Mouse (Mus musculus): Measurements from ENCODE around the gene Chtf18. TPM values are rescaled to one million over a fixed set of nuclear protein-coding genes. Genes with fewer than 3 reads are reported as not detected.

The Chtf18 gene
- polyA plus RNA-seq, 1 experiment from 2014 or later: 17.7 TPM

DNA sequence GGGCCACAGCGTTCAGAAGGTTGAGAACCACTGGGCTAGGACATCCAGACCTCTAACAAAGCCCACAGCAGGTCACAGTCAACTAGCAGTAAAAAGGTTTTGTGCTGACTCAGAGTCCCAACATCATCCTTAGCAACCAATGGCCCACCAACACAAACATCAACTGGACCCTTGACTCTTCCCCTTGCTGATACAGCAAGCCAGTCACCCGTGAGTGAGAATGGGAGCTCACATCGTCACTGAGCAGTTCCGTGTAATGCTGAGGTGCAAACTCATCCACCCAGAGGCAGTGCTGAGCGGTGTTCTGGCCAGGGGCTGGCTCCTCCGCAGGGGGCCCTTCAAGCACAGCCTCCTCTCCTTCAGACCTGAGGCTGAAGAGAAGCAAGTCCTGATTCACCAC lies 2.0 kb downstream of the Chtf18 start:
- H3K9ac ChIP-seq (replicated peaks; ENCODE audit: low read length): no peak overlapping the region
- WGBS: 83% methylated on average over 6 of the region's 6 CpGs
- H3K9me3 ChIP-seq (replicated peaks; ENCODE audit: control insufficient read depth, low read length): no peaks in the 10 kb centered on the region
- no peak overlapping the region for H3K27ac ChIP-seq (replicated peaks; ENCODE audit: low read depth, low read length)
- ATAC-seq (replicated peaks; ENCODE audit: insufficient number of reproducible peaks, low FRiP score, low TSS enrichment, low read depth): no peak
- no peaks in the 10 kb centered on the region; the same call in 1 of the 2 replicates for H3K36me3 ChIP-seq (replicated peaks; ENCODE audit: control insufficient read depth, insufficient read depth, low read depth, low read length)
- no peak overlapping the region for H3K4me2 ChIP-seq (ENCODE audit: low read depth, low read length)
- no peak overlapping the region for H3K4me3 ChIP-seq (ENCODE audit: low read depth, low read length)
- no peaks in the 10 kb centered on the region for H3K27me3 ChIP-seq (ENCODE audit: control insufficient read depth, insufficient read depth, low read length)
- DNase-seq (ENCODE audit: low spot score): no peak
- peaks cover 5% of the 10 kb centered on the region for H3K4me1 ChIP-seq (ENCODE audit: control insufficient read depth, insufficient read depth, low read length)

- DNase-seq (ENCODE audit: low spot score) (peak; percentile 15), ATAC-seq (replicated peaks; ENCODE audit: insufficient number of reproducible peaks, low FRiP score, low TSS enrichment, low read depth) (no peak)
- Histone ChIP-seq H3K36me3 (replicated peaks; ENCODE audit: control insufficient read depth, insufficient read depth, low read depth, low read length) (no peaks in the 10 kb centered on the region; the same call in 1 of the 2 replicates), H3K4me2 (ENCODE audit: low read depth, low read length) (no peak overlapping the region), H3K9me3 (replicated peaks; ENCODE audit: control insufficient read depth, low read length) (no peaks in the 10 kb centered on the region), H3K9ac (replicated peaks; ENCODE audit: low read length) (no peak overlapping the region), H3K27ac (replicated peaks; ENCODE audit: low read depth, low read length) (no peak overlapping the region), H3K27me3 (ENCODE audit: control insufficient read depth, insufficient read depth, low read length) (no peaks in the 10 kb centered on the region), H3K4me3 (ENCODE audit: low read depth, low read length) (no peak overlapping the region), H3K4me1 (ENCODE audit: control insufficient read depth, insufficient read depth, low read length) (peaks cover 5% of the 10 kb centered on the region)
- WGBS: 78% methylated on average over 7 of the region's 7 CpGs
Measured at GRCm38 (mm10) chr17:25723919-25724318, 3.3 kb downstream of the Chtf18 start.

GRCm38 (mm10) chr17:25723470-25723869 lies 3.7 kb downstream of the Chtf18 start:
- WGBS: 91% methylated on average over 19 of the region's 19 CpGs
- Histone ChIP-seq H3K4me1 (ENCODE audit: control insufficient read depth, insufficient read depth, low read length) (peaks cover 5% of the 10 kb centered on the region), H3K27me3 (ENCODE audit: control insufficient read depth, insufficient read depth, low read length) (no peaks in the 10 kb centered on the region), H3K4me2 (ENCODE audit: low read depth, low read length) (no peak overlapping the region), H3K4me3 (ENCODE audit: low read depth, low read length) (no peak overlapping the region), H3K9ac (replicated peaks; ENCODE audit: low read length) (no peak overlapping the region), H3K36me3 (replicated peaks; ENCODE audit: control insufficient read depth, insufficient read depth, low read depth, low read length) (no peaks in the 10 kb centered on the region; the same call in 1 of the 2 replicates), H3K27ac (replicated peaks; ENCODE audit: low read depth, low read length) (no peak overlapping the region), H3K9me3 (replicated peaks; ENCODE audit: control insufficient read depth, low read length) (no peaks in the 10 kb centered on the region)
- DNase-seq (ENCODE audit: low spot score) (no peak), ATAC-seq (replicated peaks; ENCODE audit: insufficient number of reproducible peaks, low FRiP score, low TSS enrichment, low read depth) (no peak)

- ATAC-seq (replicated peaks; ENCODE audit: insufficient number of reproducible peaks, low FRiP score, low TSS enrichment, low read depth) (no peak), DNase-seq (ENCODE audit: low spot score) (no peak)
- H3K4me3 ChIP-seq (ENCODE audit: low read depth, low read length): no peak overlapping the region
- H3K4me1 ChIP-seq (ENCODE audit: control insufficient read depth, insufficient read depth, low read length): peaks cover 9% of the 10 kb centered on the region; the same call in 1 of the 2 replicates
- no peak overlapping the region for H3K27ac ChIP-seq (replicated peaks; ENCODE audit: low read depth, low read length)
- peaks cover 3% of the 10 kb centered on the region; the same call in 1 of the 2 replicates for H3K27me3 ChIP-seq (ENCODE audit: control insufficient read depth, insufficient read depth, low read length)
- no peak overlapping the region for H3K4me2 ChIP-seq (ENCODE audit: low read depth, low read length)
- H3K9ac ChIP-seq (replicated peaks; ENCODE audit: low read length): no peak overlapping the region
- no peaks in the 10 kb centered on the region for H3K9me3 ChIP-seq (replicated peaks; ENCODE audit: control insufficient read depth, low read length)
- H3K36me3 ChIP-seq (replicated peaks; ENCODE audit: control insufficient read depth, insufficient read depth, low read depth, low read length): no peaks in the 10 kb centered on the region; the same call in 1 of the 2 replicates
- WGBS: 93% methylated on average over 5 of the region's 5 CpGs
Measured at GRCm38 (mm10) chr17:25721476-25721875, 5.7 kb downstream of the Chtf18 start.

DNA sequence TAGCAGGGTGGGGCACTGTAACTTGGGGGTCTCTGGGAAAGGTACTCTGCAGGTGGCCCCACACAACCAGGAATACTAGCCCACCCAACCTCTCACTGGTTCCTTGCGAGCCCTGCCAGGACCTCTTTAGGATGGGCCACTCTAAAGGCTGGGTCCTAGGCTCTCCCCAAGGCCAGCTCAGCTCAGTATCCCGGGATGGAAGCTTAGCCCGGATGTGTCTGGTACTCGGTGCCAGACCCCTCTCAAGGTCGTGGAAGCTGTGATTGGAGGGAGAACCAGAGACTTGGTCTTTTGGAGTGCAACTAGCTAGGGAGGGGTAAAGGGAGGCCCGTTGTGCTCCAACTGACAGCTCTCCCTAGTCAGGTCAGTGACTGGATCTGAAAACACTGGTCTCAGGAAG lies 9.5 kb downstream of the Chtf18 start:
- Histone ChIP-seq H3K9ac (replicated peaks; ENCODE audit: low read length) (no peak overlapping the region; the same call in none of the 2 replicates), H3K4me2 (ENCODE audit: low read depth, low read length) (peak overlapping the region; percentile 66), H3K27ac (replicated peaks; ENCODE audit: low read depth, low read length) (no peak overlapping the region), H3K4me3 (ENCODE audit: low read depth, low read length) (peak overlapping the region; percentile 24), H3K36me3 (replicated peaks; ENCODE audit: control insufficient read depth, insufficient read depth, low read depth, low read length) (no peaks in the 10 kb centered on the region; the same call in 1 of the 2 replicates), H3K4me1 (ENCODE audit: control insufficient read depth, insufficient read depth, low read length) (peaks cover 6% of the 10 kb centered on the region; the same call in 1 of the 2 replicates), H3K9me3 (replicated peaks; ENCODE audit: control insufficient read depth, low read length) (no peaks in the 10 kb centered on the region), H3K27me3 (ENCODE audit: control insufficient read depth, insufficient read depth, low read length) (peaks cover 4% of the 10 kb centered on the region; the same call in 1 of the 2 replicates)
- DNase-seq (ENCODE audit: low spot score) (no peak), ATAC-seq (replicated peaks; ENCODE audit: insufficient number of reproducible peaks, low FRiP score, low TSS enrichment, low read depth) (no peak)
- WGBS: 10% methylated on average over 6 of the region's 6 CpGs

GRCm38 (mm10) chr17:25716711-25717637 lies 10.2 kb downstream of the Chtf18 start, which contains the start of gene Gng13:
Gng13 (plus strand) TSS chr17:25717171.
- WGBS: 2% methylated on average over 45 of the region's 45 CpGs
- Histone ChIP-seq H3K4me1 (ENCODE audit: control insufficient read depth, insufficient read depth, low read length) (peaks cover 6% of the 10 kb centered on the region; the same call in 1 of the 2 replicates), H3K36me3 (replicated peaks; ENCODE audit: control insufficient read depth, insufficient read depth, low read depth, low read length) (no peaks in the 10 kb centered on the region; the same call in 1 of the 2 replicates), H3K4me2 (ENCODE audit: low read depth, low read length) (peak within 1 kb of the TSS; percentile 66), H3K9me3 (replicated peaks; ENCODE audit: control insufficient read depth, low read length) (no peaks in the 10 kb centered on the region), H3K4me3 (ENCODE audit: low read depth, low read length) (peak within 1 kb of the TSS; percentile 24), H3K27ac (replicated peaks; ENCODE audit: low read depth, low read length) (no peak within 1 kb of the TSS), H3K27me3 (ENCODE audit: control insufficient read depth, insufficient read depth, low read length) (peaks cover 4% of the 10 kb centered on the region; the same call in 1 of the 2 replicates), H3K9ac (replicated peaks; ENCODE audit: low read length) (peak within 1 kb of the TSS; percentile 35)
- ATAC-seq (replicated peaks; ENCODE audit: insufficient number of reproducible peaks, low FRiP score, low TSS enrichment, low read depth): no peak; the same call in 1 of the 2 replicates
- peak; percentile 39 for DNase-seq (ENCODE audit: low spot score)

- no peaks in the 10 kb centered on the region; the same call in 1 of the 2 replicates for H3K36me3 ChIP-seq (replicated peaks; ENCODE audit: control insufficient read depth, insufficient read depth, low read depth, low read length)
- 5% methylated on average over 6 of the region's 6 CpGs for WGBS
- peaks cover 6% of the 10 kb centered on the region; the same call in 1 of the 2 replicates for H3K4me1 ChIP-seq (ENCODE audit: control insufficient read depth, insufficient read depth, low read length)
- no peak overlapping the region for H3K27ac ChIP-seq (replicated peaks; ENCODE audit: low read depth, low read length)
- no peak overlapping the region for H3K4me2 ChIP-seq (ENCODE audit: low read depth, low read length)
- H3K9ac ChIP-seq (replicated peaks; ENCODE audit: low read length): no peak overlapping the region
- no peaks in the 10 kb centered on the region for H3K9me3 ChIP-seq (replicated peaks; ENCODE audit: control insufficient read depth, low read length)
- ATAC-seq (replicated peaks; ENCODE audit: insufficient number of reproducible peaks, low FRiP score, low TSS enrichment, low read depth): no peak
- H3K4me3 ChIP-seq (ENCODE audit: low read depth, low read length): no peak overlapping the region
- peaks cover 4% of the 10 kb centered on the region; the same call in 1 of the 2 replicates for H3K27me3 ChIP-seq (ENCODE audit: control insufficient read depth, insufficient read depth, low read length)
- DNase-seq (ENCODE audit: low spot score): peak; percentile 26
Measured at GRCm38 (mm10) chr17:25716130-25716529, 11.1 kb downstream of the Chtf18 start.

DNA sequence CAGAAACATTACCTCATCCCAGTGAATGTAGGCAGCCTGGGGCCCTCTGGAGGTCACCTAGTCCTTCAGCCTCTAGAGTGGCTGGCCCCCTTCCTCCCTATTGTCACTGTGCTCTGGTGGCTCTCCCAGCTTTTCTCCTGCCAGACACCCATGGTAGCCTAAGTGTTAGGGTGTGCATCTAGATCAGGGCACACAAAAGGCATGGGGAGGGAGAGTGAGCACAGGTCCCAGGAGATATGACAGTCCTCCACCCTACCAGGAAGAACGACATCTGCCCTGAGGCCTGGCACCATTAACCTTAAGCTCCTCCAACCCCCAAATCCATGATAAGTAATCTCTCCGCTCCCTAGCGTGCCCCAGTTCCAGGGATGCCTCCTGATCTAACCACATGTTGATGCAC lies 11.6 kb downstream of the Chtf18 start:
- Histone ChIP-seq H3K4me1 (ENCODE audit: control insufficient read depth, insufficient read depth, low read length) (peaks cover 6% of the 10 kb centered on the region; the same call in 1 of the 2 replicates), H3K4me2 (ENCODE audit: low read depth, low read length) (no peak overlapping the region), H3K27ac (replicated peaks; ENCODE audit: low read depth, low read length) (no peak overlapping the region), H3K4me3 (ENCODE audit: low read depth, low read length) (no peak overlapping the region), H3K27me3 (ENCODE audit: control insufficient read depth, insufficient read depth, low read length) (peaks cover 4% of the 10 kb centered on the region; the same call in 1 of the 2 replicates), H3K9me3 (replicated peaks; ENCODE audit: control insufficient read depth, low read length) (no peaks in the 10 kb centered on the region), H3K9ac (replicated peaks; ENCODE audit: low read length) (no peak overlapping the region), H3K36me3 (replicated peaks; ENCODE audit: control insufficient read depth, insufficient read depth, low read depth, low read length) (no peaks in the 10 kb centered on the region; the same call in 1 of the 2 replicates)
- DNase-seq (ENCODE audit: low spot score) (no peak), ATAC-seq (replicated peaks; ENCODE audit: insufficient number of reproducible peaks, low FRiP score, low TSS enrichment, low read depth) (no peak)
- 45% methylated on average over 3 of the region's 3 CpGs for WGBS
